Mouse (Mus musculus): ENCODE measurements around the gene S100a4. TPM values are rescaled to one million over a fixed set of nuclear protein-coding genes. Genes with fewer than 3 reads are reported as not detected.

S100a4 gene
- total RNA-seq, 1 experiment from 2014 or later: 15.1 TPM

- no peak for ATAC-seq (replicated peaks; ENCODE audit: low read depth, poor library complexity, severe bottlenecking)
Measured at GRCm38 (mm10) chr3:90597736-90598135, 5.8 kb upstream of the S100a4 start.

GRCm38 (mm10) chr3:90598212-90598611 is 5.4 kb upstream of the S100a4 start:
- no peak for ATAC-seq (replicated peaks; ENCODE audit: low read depth, poor library complexity, severe bottlenecking)

GRCm38 (mm10) chr3:90599401-90599800 is 4.2 kb upstream of the S100a4 start:
- ATAC-seq (replicated peaks; ENCODE audit: low read depth, poor library complexity, severe bottlenecking): no peak

- no peak for ATAC-seq (replicated peaks; ENCODE audit: low read depth, poor library complexity, severe bottlenecking)
Measured at GRCm38 (mm10) chr3:90600036-90600435, 3.5 kb upstream of the S100a4 start.

GRCm38 (mm10) chr3:90600458-90601195 is 2.9 kb upstream of the S100a4 start:
- ATAC-seq (replicated peaks; ENCODE audit: low read depth, poor library complexity, severe bottlenecking): no peak

GRCm38 (mm10) chr3:90601486-90602110 is 2.0 kb upstream of the S100a4 start, which contains the start of gene Gm42674:
Gene Gm42674, plus strand, starts transcription at chr3:90601904.
- no peak for ATAC-seq (replicated peaks; ENCODE audit: low read depth, poor library complexity, severe bottlenecking)

GRCm38 (mm10) chr3:90604416-90604815 is 845 bp downstream of the S100a4 start:
- ATAC-seq (replicated peaks; ENCODE audit: low read depth, poor library complexity, severe bottlenecking): peak; percentile 50

GRCm38 (mm10) chr3:90605049-90605448 is 1.5 kb downstream of the S100a4 start:
- peak; percentile 40 for ATAC-seq (replicated peaks; ENCODE audit: low read depth, poor library complexity, severe bottlenecking)

- ATAC-seq (replicated peaks; ENCODE audit: low read depth, poor library complexity, severe bottlenecking): no peak
Measured at GRCm38 (mm10) chr3:90605736-90606135, 2.2 kb downstream of the S100a4 start.

- ATAC-seq (replicated peaks; ENCODE audit: low read depth, poor library complexity, severe bottlenecking): no peak
Measured at GRCm38 (mm10) chr3:90606185-90606584, 2.6 kb downstream of the S100a4 start.

- ATAC-seq (replicated peaks; ENCODE audit: low read depth, poor library complexity, severe bottlenecking): no peak
Measured at GRCm38 (mm10) chr3:90607361-90607760, 3.8 kb downstream of the S100a4 start.

GRCm38 (mm10) chr3:90608223-90608622 is 4.7 kb downstream of the S100a4 start, which contains the start of gene S100a5:
Gene S100a5, plus strand, starts transcription at chr3:90608523.
- ATAC-seq (replicated peaks; ENCODE audit: low read depth, poor library complexity, severe bottlenecking): no peak

- no peak for ATAC-seq (replicated peaks; ENCODE audit: low read depth, poor library complexity, severe bottlenecking)
Measured at GRCm38 (mm10) chr3:90609102-90609501, 5.5 kb downstream of the S100a4 start.

- ATAC-seq (replicated peaks; ENCODE audit: low read depth, poor library complexity, severe bottlenecking): no peak
Measured at GRCm38 (mm10) chr3:90611494-90611893, 7.9 kb downstream of the S100a4 start.

- ATAC-seq (replicated peaks; ENCODE audit: low read depth, poor library complexity, severe bottlenecking): 0 out of 2 replicates have a peak, but pooled peaks have one; percentile 27
Measured at GRCm38 (mm10) chr3:90612061-90612460, 8.5 kb downstream of the S100a4 start.

GRCm38 (mm10) chr3:90612728-90613291 is 9.2 kb downstream of the S100a4 start, which contains the start of gene S100a6:
Gene S100a6, plus strand, starts transcription at chr3:90612882.
- peak; percentile 76 for ATAC-seq (replicated peaks; ENCODE audit: low read depth, poor library complexity, severe bottlenecking)

GRCm38 (mm10) chr3:90613461-90614147 is 10.0 kb downstream of the S100a4 start:
- ATAC-seq (replicated peaks; ENCODE audit: low read depth, poor library complexity, severe bottlenecking): peak; percentile 19; the same call in 1 of the 2 replicates

- ATAC-seq (replicated peaks; ENCODE audit: low read depth, poor library complexity, severe bottlenecking): no peak
Measured at GRCm38 (mm10) chr3:90614148-90614530, 10.6 kb downstream of the S100a4 start.

- no peak for ATAC-seq (replicated peaks; ENCODE audit: low read depth, poor library complexity, severe bottlenecking)
Measured at GRCm38 (mm10) chr3:90614611-90615251, 11.2 kb downstream of the S100a4 start.

- ATAC-seq (replicated peaks; ENCODE audit: low read depth, poor library complexity, severe bottlenecking): peak; percentile 81
Measured at GRCm38 (mm10) chr3:90615415-90615814, 11.8 kb downstream of the S100a4 start.

Measured in common myeloid progenitor, adult 5-6 weeks (primary cell).